Mouse (Mus musculus) ovary, adult 18-20 months (tissue): ENCODE measurements around the gene Igf2bp3.

ENCODE experiments used
- DNase-seq: peaks from one replicate; pipeline ENCODE4 v3.0.0; 2022; ENCODE audit warnings: low spot score, mixed read lengths

The Igf2bp3 gene

DNA sequence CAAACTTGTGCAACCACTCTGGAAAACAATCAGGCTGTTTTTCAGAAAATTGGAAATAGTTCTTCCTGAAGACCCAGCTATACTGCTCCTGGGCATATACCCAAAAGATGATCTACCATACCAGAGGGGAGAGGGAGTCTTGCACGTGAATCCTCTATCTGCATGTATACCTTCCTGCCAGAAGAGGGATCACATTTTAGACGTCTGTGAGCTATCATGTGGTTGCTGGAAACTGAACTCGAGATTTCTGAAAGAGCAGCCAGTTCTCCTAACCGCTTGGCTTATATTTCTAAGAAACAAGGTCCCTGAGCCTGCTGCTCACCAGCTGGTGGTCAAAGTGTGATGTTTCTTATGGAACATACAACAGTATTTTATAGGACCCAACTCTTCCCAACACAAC lies 146.4 kb downstream of the Igf2bp3 start:
- no peak for DNase-seq

GRCm38 (mm10) chr6:49057053-49058021 lies 157.4 kb downstream of the Igf2bp3 start:
- no peak for DNase-seq

GRCm38 (mm10) chr6:49056009-49056408 lies 158.7 kb downstream of the Igf2bp3 start:
- DNase-seq = no peak

DNA sequence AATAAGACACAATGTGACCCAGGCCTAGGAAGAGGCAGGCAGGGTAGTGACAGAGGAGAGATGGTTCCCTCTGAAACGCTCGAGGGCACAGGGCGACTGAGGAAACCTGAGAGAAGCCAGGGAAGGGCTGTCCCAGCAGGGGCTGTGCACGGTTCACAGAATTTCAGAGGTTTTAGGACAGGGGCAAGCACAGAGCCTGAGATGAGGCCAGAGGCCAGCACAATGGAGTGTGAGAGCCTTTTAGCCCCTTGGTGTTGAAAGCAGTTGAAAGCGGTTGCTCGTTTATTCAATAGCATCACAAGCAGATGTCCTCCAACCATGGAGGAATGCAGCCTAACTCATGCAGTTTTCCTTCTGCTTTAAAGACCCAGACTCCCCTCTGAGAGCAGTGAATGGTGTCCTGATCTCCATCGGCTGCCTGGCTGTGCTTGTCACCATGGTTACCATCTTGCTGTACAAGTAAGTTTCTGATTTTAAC lies 159.5 kb downstream of the Igf2bp3 start:
- no peak for DNase-seq

DNA sequence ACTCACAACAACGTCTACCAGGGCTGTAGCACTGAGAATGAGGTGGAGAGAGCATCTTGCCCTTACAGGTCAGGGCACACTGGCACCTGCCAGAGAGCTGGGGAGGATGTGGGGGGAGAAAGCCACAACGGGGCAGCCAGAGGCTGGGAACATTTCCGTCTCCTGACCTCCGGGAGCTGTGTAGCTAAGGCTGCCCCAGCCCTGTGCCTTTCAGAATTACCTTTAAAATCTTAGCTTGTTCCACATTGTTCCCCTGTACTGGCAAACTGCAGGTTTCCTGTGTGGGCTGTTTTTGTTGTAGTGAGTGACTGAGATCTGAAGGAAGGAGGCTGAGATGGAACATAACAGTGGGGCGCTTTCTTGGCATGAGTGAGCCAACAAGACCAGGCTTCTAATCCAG lies 162.6 kb downstream of the Igf2bp3 start:
- DNase-seq = no peak

GRCm38 (mm10) chr6:49050677-49051410 lies 163.9 kb downstream of the Igf2bp3 start:
- no peak for DNase-seq

- DNase-seq = no peak
Observed at GRCm38 (mm10) chr6:49048395-49048794, 166.4 kb downstream of the Igf2bp3 start.

DNA sequence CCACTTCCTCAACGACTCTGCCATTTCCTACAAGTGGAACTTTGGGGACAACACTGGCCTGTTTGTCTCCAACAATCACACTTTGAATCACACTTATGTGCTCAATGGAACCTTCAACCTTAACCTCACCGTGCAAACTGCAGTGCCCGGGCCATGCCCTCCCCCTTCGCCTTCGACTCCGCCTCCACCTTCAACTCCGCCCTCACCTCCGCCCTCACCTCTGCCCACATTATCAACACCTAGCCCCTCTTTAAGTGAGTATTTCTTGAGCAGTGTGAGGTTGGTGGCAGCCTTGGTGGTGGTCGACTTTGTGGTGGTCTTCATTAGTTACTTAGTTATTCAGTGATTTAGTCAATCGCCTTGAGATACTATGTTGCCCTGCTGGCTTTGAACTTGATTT lies 166.9 kb downstream of the Igf2bp3 start:
- DNase-seq = no peak

- no peak for DNase-seq
Observed at GRCm38 (mm10) chr6:49046976-49047375, 167.8 kb downstream of the Igf2bp3 start.

DNA sequence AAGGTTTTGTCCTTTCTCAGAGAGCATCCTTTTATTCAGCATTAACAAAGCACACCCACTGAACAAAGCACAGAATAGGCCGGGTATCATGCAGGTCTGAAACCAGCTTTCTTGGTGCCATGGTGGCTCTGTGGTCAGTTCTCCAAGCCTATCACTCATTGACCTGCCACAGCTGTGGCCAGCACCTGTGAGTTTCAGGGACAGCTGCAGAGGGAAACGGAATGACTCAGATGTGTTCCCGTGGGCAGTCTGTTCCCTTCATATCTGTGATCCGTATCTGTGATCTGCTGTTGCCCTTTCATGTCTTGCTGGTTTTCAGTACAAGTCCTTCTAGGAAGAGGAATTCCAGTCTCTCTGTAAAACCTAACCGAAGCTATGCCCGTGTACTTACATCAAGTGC lies 168.3 kb downstream of the Igf2bp3 start:
- no peak for DNase-seq

DNA sequence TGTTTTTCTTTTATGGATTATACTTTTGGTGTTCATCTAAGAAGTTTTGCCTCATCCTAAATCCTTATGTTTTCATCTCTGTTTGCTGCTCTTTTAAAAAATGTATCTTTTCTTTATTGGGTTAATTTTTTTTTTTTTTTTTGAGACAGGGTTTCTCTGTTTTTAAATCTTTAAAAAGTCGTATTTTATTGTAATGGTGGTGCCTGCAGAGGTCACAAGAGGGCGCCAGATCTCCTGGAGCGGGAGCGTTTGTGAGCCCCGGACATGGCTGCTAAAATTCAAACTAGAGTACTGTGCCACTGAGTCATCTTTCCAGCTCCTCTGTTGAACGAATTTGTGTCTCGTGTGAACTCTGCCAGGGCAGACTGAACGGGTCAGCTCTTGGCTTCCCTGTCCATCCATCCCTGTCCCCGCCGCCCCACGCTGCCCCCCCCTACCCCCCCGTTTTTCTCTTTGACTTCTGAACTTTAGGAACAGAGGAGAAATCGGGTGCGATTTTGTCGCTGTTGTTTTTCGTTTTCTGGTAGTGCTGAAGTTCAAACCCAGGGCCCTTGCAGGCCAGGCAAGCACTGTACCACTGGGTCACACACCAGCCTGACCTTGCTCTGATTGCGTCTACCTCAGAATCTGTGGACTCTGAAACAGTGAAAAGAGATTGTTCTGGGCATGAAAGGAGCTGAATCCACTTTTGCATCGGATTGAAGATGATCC lies 175.1 kb downstream of the Igf2bp3 start:
- DNase-seq = no peak

DNA sequence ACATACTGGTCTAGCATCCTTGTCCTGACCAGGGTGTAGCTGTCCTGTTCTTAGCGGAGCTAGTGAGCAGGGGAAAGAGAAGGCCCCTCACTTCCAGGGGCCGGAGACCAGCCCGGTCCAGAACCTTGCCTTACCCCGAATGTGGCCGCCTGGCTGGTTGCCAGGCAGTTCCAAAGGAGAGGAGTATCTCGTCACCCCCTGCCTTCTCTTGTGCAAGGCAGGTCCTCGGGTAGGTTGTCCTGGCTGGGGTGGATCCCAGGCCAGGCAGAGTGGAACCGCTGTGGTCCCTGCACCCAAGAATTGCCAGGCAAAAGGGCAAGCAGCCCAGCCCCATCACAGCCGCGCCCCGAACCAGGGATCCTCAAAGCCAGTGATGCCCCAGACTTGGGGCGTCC lies 177.5 kb downstream of the Igf2bp3 start:
- no peak for DNase-seq

- DNase-seq = no peak
Observed at GRCm38 (mm10) chr6:49036275-49037267, 178.2 kb downstream of the Igf2bp3 start, which contains the start of gene Gpnmb. Gene Gpnmb, plus strand, starts transcription at chr6:49036546.
